Mouse (Mus musculus): ENCODE measurements around the gene Rdm1. TPM values are rescaled to one million over a fixed set of nuclear protein-coding genes. Genes with fewer than 3 reads are reported as not detected.
"Not testable (repeated sequence)": the region's sequence is repeated elsewhere in the genome, so short reads cannot be mapped to it uniquely, and the experiment has no call there.

The Rdm1 gene
- polyA plus RNA-seq, 1 experiment from 2014 or later = 28.2 TPM

- WGBS = 90% methylated on average over 11 of the region's 11 CpGs
- not testable (repeated sequence) for H3K36me3 ChIP-seq (replicated peaks); DNase-seq (ENCODE audit: low spot score)
Observed at GRCm38 (mm10) chr11:101620022-101620655, 6.9 kb upstream of the Rdm1 start.

GRCm38 (mm10) chr11:101626649-101626994 is 373 bp upstream of the Rdm1 start:
- no peaks in the 10 kb centered on the region for H3K27me3 ChIP-seq (replicated peaks; ENCODE audit: low read depth, poor library complexity, severe bottlenecking)
- no peaks in the 10 kb centered on the region for H3K9me3 ChIP-seq
- no peaks in the 10 kb centered on the region for H3K36me3 ChIP-seq (replicated peaks)
- peak overlapping the region; percentile 97 for H3K27ac ChIP-seq (replicated peaks)
- no peak for DNase-seq (ENCODE audit: low spot score)
- peaks cover 20% of the 10 kb centered on the region for H3K4me1 ChIP-seq
- peak overlapping the region; percentile 57 for H3K4me3 ChIP-seq
- 7% methylated on average over 8 of the region's 8 CpGs for WGBS

More at GRCm38 (mm10) chr11:101620022-101620655, 6.9 kb upstream of the Rdm1 start:
- H3K4me1 ChIP-seq = peaks cover 21% of the 10 kb centered on the region
- not testable (repeated sequence) for H3K27me3 ChIP-seq (replicated peaks; ENCODE audit: low read depth, poor library complexity, severe bottlenecking); H3K9me3 ChIP-seq; H3K4me3 ChIP-seq; H3K27ac ChIP-seq (replicated peaks)

GRCm38 (mm10) chr11:101627857-101628559 is 1.0 kb downstream of the Rdm1 start:
- Histone ChIP-seq H3K27me3 (replicated peaks; ENCODE audit: low read depth, poor library complexity, severe bottlenecking) (no peaks in the 10 kb centered on the region), H3K36me3 (replicated peaks) (no peaks in the 10 kb centered on the region), H3K4me3 (peak overlapping the region; percentile 63), H3K4me1 (peaks cover 20% of the 10 kb centered on the region), H3K27ac (replicated peaks) (peak overlapping the region; percentile 97), H3K9me3 (no peaks in the 10 kb centered on the region)
- WGBS = under 1% methylated on average over 33 of the region's 33 CpGs
- DNase-seq (ENCODE audit: low spot score) = peak; percentile 92

- H3K4me3 ChIP-seq = peak overlapping the region; percentile 63
- not testable (repeated sequence) for H3K36me3 ChIP-seq (replicated peaks); DNase-seq (ENCODE audit: low spot score); H3K27me3 ChIP-seq (replicated peaks; ENCODE audit: low read depth, poor library complexity, severe bottlenecking); H3K9me3 ChIP-seq
- H3K27ac ChIP-seq (replicated peaks) = peak overlapping the region; percentile 97; the same call in 1 of the 2 replicates
- WGBS = 71% methylated on average over 4 of the region's 5 CpGs
- H3K4me1 ChIP-seq = peaks cover 20% of the 10 kb centered on the region
Observed at GRCm38 (mm10) chr11:101628733-101629417, 1.9 kb downstream of the Rdm1 start.

- Histone ChIP-seq H3K27me3 (replicated peaks; ENCODE audit: low read depth, poor library complexity, severe bottlenecking) (no peaks in the 10 kb centered on the region), H3K27ac (replicated peaks) (no peak overlapping the region), H3K36me3 (replicated peaks) (peaks cover 18% of the 10 kb centered on the region), H3K4me1 (peaks cover 6% of the 10 kb centered on the region), H3K9me3 (no peaks in the 10 kb centered on the region), H3K4me3 (no peak overlapping the region)
- no peak for DNase-seq (ENCODE audit: low spot score)
- 72% methylated on average over 10 of the region's 10 CpGs for WGBS
Observed at GRCm38 (mm10) chr11:101635660-101636059, 8.7 kb downstream of the Rdm1 start.

- no peak overlapping the region for H3K27ac ChIP-seq (replicated peaks)
- WGBS = 89% methylated on average over 4 of the region's 4 CpGs
- DNase-seq (ENCODE audit: low spot score) = no peak
- H3K4me1 ChIP-seq = peaks cover 8% of the 10 kb centered on the region
- H3K4me3 ChIP-seq = no peak overlapping the region
- no peaks in the 10 kb centered on the region for H3K9me3 ChIP-seq
- H3K36me3 ChIP-seq (replicated peaks) = peaks cover 11% of the 10 kb centered on the region
- H3K27me3 ChIP-seq (replicated peaks; ENCODE audit: low read depth, poor library complexity, severe bottlenecking) = no peaks in the 10 kb centered on the region
Observed at GRCm38 (mm10) chr11:101639761-101640160, 12.8 kb downstream of the Rdm1 start.

GRCm38 (mm10) chr11:101640857-101641709 is 14.1 kb downstream of the Rdm1 start:
- peak overlapping the region; percentile 49 for H3K4me3 ChIP-seq
- not testable (repeated sequence) for H3K27me3 ChIP-seq (replicated peaks; ENCODE audit: low read depth, poor library complexity, severe bottlenecking); H3K4me1 ChIP-seq; H3K36me3 ChIP-seq (replicated peaks); H3K9me3 ChIP-seq
- peak; percentile 83 for DNase-seq (ENCODE audit: low spot score)
- peak overlapping the region; percentile 88 for H3K27ac ChIP-seq (replicated peaks)
- 6% methylated on average over 53 of the region's 53 CpGs for WGBS

- WGBS = 5% methylated on average over 15 of the region's 26 CpGs
- H3K27ac ChIP-seq (replicated peaks) = peak overlapping the region; percentile 88; the same call in 1 of the 2 replicates
- not testable (repeated sequence) for H3K27me3 ChIP-seq (replicated peaks; ENCODE audit: low read depth, poor library complexity, severe bottlenecking); H3K4me1 ChIP-seq; H3K9me3 ChIP-seq; H3K4me3 ChIP-seq; H3K36me3 ChIP-seq (replicated peaks)
- peak; percentile 77 for DNase-seq (ENCODE audit: low spot score)
Observed at GRCm38 (mm10) chr11:101641710-101642642, 15.0 kb downstream of the Rdm1 start.

- H3K4me1 ChIP-seq = peaks cover 7% of the 10 kb centered on the region
- WGBS = 55% methylated on average over 5 of the region's 5 CpGs
- no peaks in the 10 kb centered on the region for H3K27me3 ChIP-seq (replicated peaks; ENCODE audit: low read depth, poor library complexity, severe bottlenecking)
Observed at GRCm38 (mm10) chr11:101642931-101643330, 15.9 kb downstream of the Rdm1 start.

GRCm38 (mm10) chr11:101644591-101644990 is 17.6 kb downstream of the Rdm1 start:
- Histone ChIP-seq H3K4me1 (peaks cover 7% of the 10 kb centered on the region), H3K36me3 (replicated peaks) (no peaks in the 10 kb centered on the region), H3K4me3 (no peak overlapping the region), H3K9me3 (no peaks in the 10 kb centered on the region), H3K27me3 (replicated peaks; ENCODE audit: low read depth, poor library complexity, severe bottlenecking) (no peaks in the 10 kb centered on the region), H3K27ac (replicated peaks) (no peak overlapping the region)
- 58% methylated on average over 3 of the region's 3 CpGs for WGBS
- no peak for DNase-seq (ENCODE audit: low spot score)

More at GRCm38 (mm10) chr11:101642931-101643330, 15.9 kb downstream of the Rdm1 start:
- Histone ChIP-seq H3K27ac (replicated peaks) (no peak overlapping the region), H3K9me3 (no peaks in the 10 kb centered on the region), H3K36me3 (replicated peaks) (no peaks in the 10 kb centered on the region), H3K4me3 (no peak overlapping the region)
- DNase-seq (ENCODE audit: low spot score) = no peak

- not testable (repeated sequence) for H3K9me3 ChIP-seq; H3K4me3 ChIP-seq; H3K27ac ChIP-seq (replicated peaks); DNase-seq (ENCODE audit: low spot score); H3K27me3 ChIP-seq (replicated peaks; ENCODE audit: low read depth, poor library complexity, severe bottlenecking); H3K36me3 ChIP-seq (replicated peaks); H3K4me1 ChIP-seq
- 6% methylated on average over 4 of the region's 4 CpGs for WGBS
Observed at GRCm38 (mm10) chr11:101645043-101645410, 18.0 kb downstream of the Rdm1 start.

Data from embryonic facial prominence, embryonic 10.5 days (tissue).